Mouse (Mus musculus): ENCODE data around the gene Plxna4. TPM values are rescaled to one million over a fixed set of nuclear protein-coding genes. Genes with fewer than 3 reads are reported as not detected.

Plxna4 gene
- polyA plus RNA-seq, 1 experiment from 2014 or later, result 0.91 TPM

DNA sequence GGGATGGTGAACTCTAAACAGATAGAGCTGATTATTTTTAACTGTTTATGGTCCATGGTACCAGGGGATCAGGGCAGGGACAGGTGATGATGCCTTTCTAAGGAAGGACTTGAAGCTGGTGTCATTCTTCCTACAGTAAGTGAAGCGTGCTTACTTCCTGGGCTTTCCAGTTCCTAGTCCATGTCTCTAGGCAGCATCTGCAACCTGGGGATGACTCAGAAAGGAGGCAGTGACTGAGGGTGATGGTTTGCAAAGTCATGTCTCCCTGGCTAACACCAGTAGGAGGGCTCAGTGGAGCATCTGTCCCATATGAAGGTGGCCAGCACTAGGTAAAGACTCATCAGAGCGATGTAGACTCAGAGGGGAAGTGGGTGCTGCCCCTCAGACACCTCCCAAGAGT, 427.6 kb downstream of the Plxna4 start:
- no peaks in the 10 kb centered on the region for H3K9me3 ChIP-seq (ENCODE audit: control insufficient read depth)
- no peak for ATAC-seq
- H3K4me2 ChIP-seq (replicated peaks; ENCODE audit: low read depth), result no peak overlapping the region
- H3K4me3 ChIP-seq (ENCODE audit: low read depth, low read length), result no peak overlapping the region
- H3K36me3 ChIP-seq (ENCODE audit: control insufficient read depth, insufficient read depth), result no peaks in the 10 kb centered on the region
- WGBS, result 54% methylated on average over 2 of the region's 2 CpGs
- H3K9ac ChIP-seq (ENCODE audit: low read depth, low read length), result no peak overlapping the region
- H3K4me1 ChIP-seq (replicated peaks; ENCODE audit: control insufficient read depth, insufficient read depth, low read length), result no peaks in the 10 kb centered on the region
- no peak for TF ChIP-seq CTCF (IDR thresholded peaks at IDR 0.05; ENCODE audit: low read depth)
- no peaks in the 10 kb centered on the region for H3K27me3 ChIP-seq (replicated peaks; ENCODE audit: control insufficient read depth, insufficient read depth, low read length)
- no peak overlapping the region for H3K27ac ChIP-seq (ENCODE audit: low read depth, low read length)

DNA sequence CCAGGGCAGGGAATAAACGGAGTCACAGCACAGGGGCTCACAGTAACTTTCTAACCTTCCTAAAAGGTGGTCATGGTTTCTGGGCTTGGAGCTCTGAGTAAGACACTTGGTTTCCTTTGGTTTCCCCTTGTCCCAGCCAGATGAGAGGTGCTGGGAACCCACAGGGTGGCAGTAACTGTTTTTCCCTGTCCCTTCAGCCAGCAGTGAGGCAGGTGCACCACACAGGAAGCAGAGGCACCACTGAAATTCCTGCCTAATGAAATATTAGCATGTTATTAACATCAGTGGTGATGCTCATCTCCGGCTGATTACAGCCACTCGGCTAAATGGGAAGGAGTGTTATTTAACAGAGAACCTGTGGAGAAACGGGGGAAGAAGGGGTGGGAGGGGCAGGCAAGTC, 428.1 kb downstream of the Plxna4 start:
- no peak overlapping the region for H3K9ac ChIP-seq (ENCODE audit: low read depth, low read length)
- 27% methylated on average over 4 of the region's 4 CpGs for WGBS

DNA sequence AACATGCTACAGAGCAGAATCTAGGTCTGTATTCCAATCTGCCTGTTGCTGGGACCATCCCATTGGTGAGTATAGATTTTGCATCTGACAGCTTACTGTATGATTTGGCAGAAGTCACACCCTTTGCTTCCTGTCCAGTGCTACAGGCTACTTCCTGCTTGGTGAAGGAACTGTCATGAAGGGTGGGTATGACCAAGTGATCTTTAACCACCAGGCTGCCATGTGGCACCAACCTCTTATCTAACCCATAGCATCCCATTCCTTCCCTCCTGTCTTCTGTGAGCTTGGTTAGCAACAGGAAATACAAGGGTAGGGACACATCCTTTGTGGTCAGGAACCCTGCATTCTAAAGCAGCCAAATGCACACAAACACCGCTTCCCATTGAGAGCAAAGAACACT, 429.6 kb downstream of the Plxna4 start:
- Histone ChIP-seq H3K27ac (ENCODE audit: low read depth, low read length) (no peak overlapping the region), H3K9ac (ENCODE audit: low read depth, low read length) (no peak overlapping the region), H3K36me3 (ENCODE audit: control insufficient read depth, insufficient read depth) (no peaks in the 10 kb centered on the region), H3K27me3 (replicated peaks; ENCODE audit: control insufficient read depth, insufficient read depth, low read length) (no peaks in the 10 kb centered on the region), H3K4me2 (replicated peaks; ENCODE audit: low read depth) (no peak overlapping the region), H3K9me3 (ENCODE audit: control insufficient read depth) (no peaks in the 10 kb centered on the region), H3K4me1 (replicated peaks; ENCODE audit: control insufficient read depth, insufficient read depth, low read length) (no peaks in the 10 kb centered on the region), H3K4me3 (ENCODE audit: low read depth, low read length) (no peak overlapping the region)
- 87% methylated on average over 1 of the region's 1 CpGs for WGBS
- ATAC-seq, result no peak
- no peak for TF ChIP-seq CTCF (IDR thresholded peaks at IDR 0.05; ENCODE audit: low read depth)

More for the DNA sequence above, 428.1 kb downstream of the Plxna4 start:
- no peak overlapping the region for H3K4me2 ChIP-seq (replicated peaks; ENCODE audit: low read depth)
- no peak for TF ChIP-seq CTCF (IDR thresholded peaks at IDR 0.05; ENCODE audit: low read depth)
- H3K4me3 ChIP-seq (ENCODE audit: low read depth, low read length), result no peak overlapping the region
- H3K36me3 ChIP-seq (ENCODE audit: control insufficient read depth, insufficient read depth), result no peaks in the 10 kb centered on the region
- no peak overlapping the region for H3K27ac ChIP-seq (ENCODE audit: low read depth, low read length)
- no peaks in the 10 kb centered on the region for H3K4me1 ChIP-seq (replicated peaks; ENCODE audit: control insufficient read depth, insufficient read depth, low read length)
- no peaks in the 10 kb centered on the region for H3K27me3 ChIP-seq (replicated peaks; ENCODE audit: control insufficient read depth, insufficient read depth, low read length)
- no peak for ATAC-seq
- no peaks in the 10 kb centered on the region for H3K9me3 ChIP-seq (ENCODE audit: control insufficient read depth)

DNA sequence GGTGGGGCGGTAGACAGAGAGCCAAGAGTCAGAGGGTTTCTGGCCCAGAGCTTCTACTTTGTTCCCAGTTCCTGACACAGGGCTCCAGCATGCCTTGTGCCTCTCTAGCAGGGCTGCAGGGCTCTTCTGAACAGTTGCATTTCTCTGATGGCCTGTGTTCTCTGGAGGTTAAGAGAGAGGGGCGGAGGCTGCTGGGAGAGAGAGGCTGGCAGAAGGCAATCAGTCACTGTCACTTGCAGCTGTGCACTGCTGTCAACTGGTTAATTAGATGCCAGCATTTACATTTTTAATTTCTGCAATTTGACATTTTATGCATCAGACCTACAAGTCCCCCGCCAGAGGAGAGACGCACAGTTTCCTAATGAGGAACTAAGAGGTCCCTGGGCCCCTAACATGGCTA, 434.8 kb downstream of the Plxna4 start:
- WGBS, result 81% methylated on average over 4 of the region's 4 CpGs
- Histone ChIP-seq H3K4me2 (replicated peaks; ENCODE audit: low read depth) (no peak overlapping the region), H3K27me3 (replicated peaks; ENCODE audit: control insufficient read depth, insufficient read depth, low read length) (no peaks in the 10 kb centered on the region), H3K9me3 (ENCODE audit: control insufficient read depth) (no peaks in the 10 kb centered on the region), H3K27ac (ENCODE audit: low read depth, low read length) (no peak overlapping the region), H3K36me3 (ENCODE audit: control insufficient read depth, insufficient read depth) (no peaks in the 10 kb centered on the region), H3K9ac (ENCODE audit: low read depth, low read length) (no peak overlapping the region), H3K4me3 (ENCODE audit: low read depth, low read length) (no peak overlapping the region), H3K4me1 (replicated peaks; ENCODE audit: control insufficient read depth, insufficient read depth, low read length) (no peaks in the 10 kb centered on the region)
- TF ChIP-seq CTCF (IDR thresholded peaks at IDR 0.05; ENCODE audit: low read depth), result no peak
- no peak for ATAC-seq

DNA sequence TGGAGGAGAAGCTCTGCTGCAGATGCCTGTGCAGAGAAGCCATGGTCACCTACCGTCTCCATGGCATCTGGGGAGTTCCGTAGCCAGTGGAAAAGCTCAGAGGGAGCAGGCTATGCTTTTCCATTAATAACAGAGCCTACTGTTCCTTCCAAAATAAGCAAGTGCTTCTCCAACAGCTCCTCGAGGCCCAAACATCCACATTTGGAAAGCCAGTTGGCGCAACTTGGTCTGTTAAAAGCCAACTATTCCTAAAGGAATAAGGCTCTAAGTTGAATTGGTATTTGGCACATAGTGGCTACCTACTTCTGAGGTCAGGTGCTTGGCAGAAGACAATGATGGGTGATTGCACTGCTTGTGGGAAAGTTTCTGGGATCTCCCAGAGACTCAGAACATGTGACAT, 437.2 kb downstream of the Plxna4 start:
- 87% methylated on average over 4 of the region's 4 CpGs for WGBS
- no peak for TF ChIP-seq CTCF (IDR thresholded peaks at IDR 0.05; ENCODE audit: low read depth)

DNA sequence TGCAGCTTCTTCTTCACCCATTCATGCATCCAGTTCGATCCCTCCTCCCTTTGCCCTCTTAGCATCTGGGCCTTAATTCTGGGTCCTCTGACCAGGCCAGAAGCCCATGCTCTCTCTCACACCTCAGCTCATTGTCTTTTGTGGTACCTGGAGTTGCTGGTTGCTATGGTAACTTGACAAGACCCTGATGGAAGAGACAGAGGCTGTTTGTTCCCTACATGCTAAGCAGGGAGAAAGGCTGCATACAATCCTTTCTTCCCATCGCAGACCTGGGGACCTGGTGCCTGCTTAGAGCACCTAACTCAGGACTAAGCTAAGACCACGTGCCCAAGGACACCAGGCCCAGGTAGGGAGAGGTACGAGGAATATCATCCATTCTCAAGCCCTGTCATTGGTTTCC, 443.2 kb downstream of the Plxna4 start:
- Histone ChIP-seq H3K4me1 (replicated peaks; ENCODE audit: control insufficient read depth, insufficient read depth, low read length) (no peaks in the 10 kb centered on the region), H3K9ac (ENCODE audit: low read depth, low read length) (no peak overlapping the region), H3K36me3 (ENCODE audit: control insufficient read depth, insufficient read depth) (no peaks in the 10 kb centered on the region), H3K4me3 (ENCODE audit: low read depth, low read length) (no peak overlapping the region), H3K27me3 (replicated peaks; ENCODE audit: control insufficient read depth, insufficient read depth, low read length) (no peaks in the 10 kb centered on the region), H3K4me2 (replicated peaks; ENCODE audit: low read depth) (no peak overlapping the region), H3K9me3 (ENCODE audit: control insufficient read depth) (no peaks in the 10 kb centered on the region), H3K27ac (ENCODE audit: low read depth, low read length) (no peak overlapping the region)
- ATAC-seq, result no peak
- TF ChIP-seq CTCF (IDR thresholded peaks at IDR 0.05; ENCODE audit: low read depth), result no peak
- WGBS, result 78% methylated on average over 4 of the region's 4 CpGs

More for the DNA sequence above, 437.2 kb downstream of the Plxna4 start:
- Histone ChIP-seq H3K9me3 (ENCODE audit: control insufficient read depth) (no peaks in the 10 kb centered on the region), H3K4me2 (replicated peaks; ENCODE audit: low read depth) (no peak overlapping the region), H3K27me3 (replicated peaks; ENCODE audit: control insufficient read depth, insufficient read depth, low read length) (no peaks in the 10 kb centered on the region), H3K36me3 (ENCODE audit: control insufficient read depth, insufficient read depth) (no peaks in the 10 kb centered on the region), H3K4me1 (replicated peaks; ENCODE audit: control insufficient read depth, insufficient read depth, low read length) (no peaks in the 10 kb centered on the region), H3K27ac (ENCODE audit: low read depth, low read length) (no peak overlapping the region), H3K9ac (ENCODE audit: low read depth, low read length) (no peak overlapping the region), H3K4me3 (ENCODE audit: low read depth, low read length) (no peak overlapping the region)
- no peak for ATAC-seq

DNA sequence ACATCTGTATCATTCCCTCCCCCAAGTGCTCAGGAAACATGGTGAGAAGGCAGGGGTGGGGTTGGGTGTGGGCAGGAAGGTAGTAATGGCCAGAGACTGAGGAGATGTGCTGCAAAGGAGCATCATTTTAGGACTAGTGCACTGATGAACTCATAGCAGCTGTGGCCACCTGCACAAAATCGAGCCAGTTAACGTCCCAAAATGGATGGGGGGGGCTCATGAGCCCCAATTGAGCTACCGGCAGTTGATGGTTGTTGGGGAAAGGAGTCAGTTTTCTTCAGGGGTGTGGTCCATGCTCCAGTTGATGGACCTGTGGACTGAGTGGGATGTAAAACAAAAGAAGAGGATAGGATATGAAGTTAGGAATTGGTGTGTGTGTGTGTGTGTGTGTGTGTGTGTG, 448.5 kb downstream of the Plxna4 start:
- WGBS, result 76% methylated on average over 3 of the region's 3 CpGs
- no peak for TF ChIP-seq CTCF (IDR thresholded peaks at IDR 0.05; ENCODE audit: low read depth)
- H3K27me3 ChIP-seq (replicated peaks; ENCODE audit: control insufficient read depth, insufficient read depth, low read length), result no peaks in the 10 kb centered on the region
- H3K36me3 ChIP-seq (ENCODE audit: control insufficient read depth, insufficient read depth), result no peaks in the 10 kb centered on the region
- no peak overlapping the region for H3K4me2 ChIP-seq (replicated peaks; ENCODE audit: low read depth)
- no peak overlapping the region for H3K4me3 ChIP-seq (ENCODE audit: low read depth, low read length)
- ATAC-seq, result no peak
- H3K9me3 ChIP-seq (ENCODE audit: control insufficient read depth), result no peaks in the 10 kb centered on the region
- H3K4me1 ChIP-seq (replicated peaks; ENCODE audit: control insufficient read depth, insufficient read depth, low read length), result no peaks in the 10 kb centered on the region
- no peak overlapping the region for H3K27ac ChIP-seq (ENCODE audit: low read depth, low read length)
- H3K9ac ChIP-seq (ENCODE audit: low read depth, low read length), result no peak overlapping the region
